Mouse (Mus musculus) heart, postnatal 0 days (tissue): Measurements from ENCODE around the gene Zdhhc19. TPM values are rescaled to one million over a fixed set of nuclear protein-coding genes. Genes with fewer than 3 reads are reported as not detected.
A peak's percentile ranks its signal among the peaks of the same experiment; 100 is the strongest.

Source experiments
- ATAC-seq: fragments of 200-750 bp; cut with Nextera tagmentation; 2 replicates; pipeline ENCODE4 v1.8.0; 2017; ENCODE audit warnings: low read depth, moderate number of reproducible peaks, moderate library complexity; ENCODE audit not compliant: insufficient read depth
- DNase-seq: peaks from one replicate; pipeline ENCODE4 v3.0.0-alpha.2; 2016; ENCODE audit warnings: low spot score
- H3K27ac ChIP-seq: fragments of 300-500 bp; sonication (generic); 2 replicates; pipeline ENCODE4 v1.5.1; 2014; ENCODE audit warnings: low read depth, mild to moderate bottlenecking
- H3K27me3 ChIP-seq: fragments of 300-500 bp; sonication (generic); 2 replicates; pipeline ENCODE4 v1.6.1; 2014; ENCODE audit warnings: low read length, mixed read lengths; ENCODE audit not compliant: control insufficient read depth, insufficient read depth
- H3K36me3 ChIP-seq: fragments of 300-500 bp; sonication (generic); replicated peaks from 2 replicates; pipeline ENCODE4 v1.6.1; 2014; ENCODE audit warnings: low read length, mixed read lengths; ENCODE audit not compliant: control insufficient read depth, insufficient read depth
- H3K4me1 ChIP-seq: fragments of 300-500 bp; sonication (generic); 2 replicates; pipeline ENCODE4 v1.6.1; 2014; ENCODE audit warnings: antibody characterized with exemption; ENCODE audit not compliant: control insufficient read depth, insufficient read depth
- H3K4me2 ChIP-seq: fragments of 300-500 bp; sonication (generic); 2 replicates; pipeline ENCODE4 v1.6.1; 2014; ENCODE audit warnings: low read depth, mild to moderate bottlenecking, low read length, moderate library complexity
- H3K4me3 ChIP-seq: fragments of 300-500 bp; sonication (generic); 2 replicates; pipeline ENCODE4 v1.5.1; 2014; ENCODE audit warnings: low read depth, low read length
- H3K9ac ChIP-seq: fragments of 300-500 bp; sonication (generic); replicated peaks from 2 replicates; pipeline ENCODE4 v1.6.1; 2014; ENCODE audit warnings: low read depth, low read length, mixed read lengths
- H3K9me3 ChIP-seq: fragments of 300-500 bp; sonication (generic); replicated peaks from 2 replicates; pipeline ENCODE4 v1.6.1; 2016; ENCODE audit warnings: low read length; ENCODE audit not compliant: control insufficient read depth
- CTCF ChIP-seq: IDR thresholded peaks from 2 replicates; pipeline ENCODE4 v1.5.1; 2016; ENCODE audit warnings: antibody characterized with exemption, control low read depth, low read depth
- EP300 ChIP-seq: IDR thresholded peaks from 2 replicates; pipeline ENCODE4 v1.6.1; 2016; ENCODE audit warnings: antibody characterized with exemption, low read depth
- WGBS: fragments of 180-500 bp; shearing (Covaris S2); extraction: QIAGEN DNeasy Blood & Tissue Kit; methylation state at CpG from one replicate; pipeline ENCODE4 v1.1.7; 2014; 5-methylcytosine and 5-hydroxymethylcytosine counted together
- polyA plus RNA-seq: library from polyadenylated mRNA; unstranded; fragments of >200 nt; fragmentation: Nextera tagmentation; extraction: Ambion mirVana; gene quantifications from 2 replicates; pipeline ENCODE4 v1.2.1, GENCODE M21; 2015
- total RNA-seq: library from RNA; depleted of rRNA; stranded (reverse); fragments of >200 nt; gene quantifications from 2 replicates; pipeline ENCODE4 v1.2.3, GENCODE M21; 2014; ENCODE audit warnings: low replicate concordance

Zdhhc19 gene
- total and polyA plus RNA-seq, 2 experiments from 2014 or later, result not detected

DNA sequence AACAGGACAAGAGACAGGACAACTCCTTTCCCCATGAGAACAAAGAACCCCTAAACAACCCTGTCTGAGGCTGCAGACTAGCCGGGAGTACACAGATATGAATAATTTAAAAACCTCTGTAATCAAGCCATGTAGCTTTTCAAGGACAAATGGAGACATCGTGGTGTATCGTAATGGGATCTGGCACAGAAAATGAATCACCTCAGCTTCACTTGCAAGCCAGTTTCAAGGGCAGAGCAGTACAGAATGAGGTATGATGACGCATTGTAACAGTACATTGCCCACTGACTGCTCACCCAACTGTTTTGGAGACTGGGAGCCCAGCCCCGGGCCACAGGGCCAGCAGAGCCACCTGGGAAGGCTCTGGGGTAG is 28.2 kb downstream of the Zdhhc19 start:
- no peaks in the 10 kb centered on the region for H3K9me3 ChIP-seq
- 47% methylated on average over 5 of the region's 5 CpGs for WGBS
- 0 out of 2 replicates have a peak overlapping the region, but pooled peaks have one; percentile 13 for H3K9ac ChIP-seq
- DNase-seq (peak; percentile 41), ATAC-seq (peak; percentile 29; the same call in 1 of the 2 replicates)
- no peak overlapping the region for H3K4me2 ChIP-seq
- TF ChIP-seq EP300 (no peak), CTCF (no peak)
- H3K27me3 ChIP-seq, result no peaks in the 10 kb centered on the region
- peak overlapping the region; percentile 78 for H3K27ac ChIP-seq
- no peaks in the 10 kb centered on the region for H3K36me3 ChIP-seq
- H3K4me3 ChIP-seq, result no peak overlapping the region
- peaks cover 17% of the 10 kb centered on the region; the same call in 1 of the 2 replicates for H3K4me1 ChIP-seq

GRCm38 (mm10) chr16:32526906-32527305 is 30.8 kb downstream of the Zdhhc19 start:
- peaks cover 17% of the 10 kb centered on the region; the same call in 1 of the 2 replicates for H3K4me1 ChIP-seq
- ATAC-seq, result no peak
- TF ChIP-seq EP300 (no peak), CTCF (no peak)
- H3K4me3 ChIP-seq, result no peak overlapping the region
- H3K9me3 ChIP-seq, result no peaks in the 10 kb centered on the region
- H3K27me3 ChIP-seq, result no peaks in the 10 kb centered on the region
- H3K27ac ChIP-seq, result no peak overlapping the region
- DNase-seq, result no peak
- no peaks in the 10 kb centered on the region for H3K36me3 ChIP-seq
- H3K9ac ChIP-seq, result no peak overlapping the region
- 55% methylated on average over 7 of the region's 7 CpGs for WGBS
- H3K4me2 ChIP-seq, result no peak overlapping the region

- no peaks in the 10 kb centered on the region for H3K36me3 ChIP-seq
- 79% methylated on average over 18 of the region's 18 CpGs for WGBS
- H3K9ac ChIP-seq, result no peak overlapping the region
- ATAC-seq (no peak), DNase-seq (no peak)
- TF ChIP-seq CTCF (no peak), EP300 (no peak)
- H3K27me3 ChIP-seq, result no peaks in the 10 kb centered on the region
- no peak overlapping the region for H3K27ac ChIP-seq
- H3K4me1 ChIP-seq, result peaks cover 9% of the 10 kb centered on the region
- no peak overlapping the region for H3K4me2 ChIP-seq
- no peaks in the 10 kb centered on the region for H3K9me3 ChIP-seq
- no peak overlapping the region for H3K4me3 ChIP-seq
Measured at GRCm38 (mm10) chr16:32532878-32533826, 37.1 kb downstream of the Zdhhc19 start.

- Histone ChIP-seq H3K27ac (peak overlapping the region; percentile 56), H3K36me3 (no peaks in the 10 kb centered on the region), H3K27me3 (no peaks in the 10 kb centered on the region), H3K4me1 (peaks cover 13% of the 10 kb centered on the region), H3K9me3 (no peaks in the 10 kb centered on the region), H3K4me3 (no peak overlapping the region), H3K4me2 (no peak overlapping the region), H3K9ac (no peak overlapping the region)
- no peak for TF ChIP-seq CTCF
- TF ChIP-seq EP300, result no peak
- DNase-seq (peak; percentile 28), ATAC-seq (peak; percentile 75)
- WGBS, result 21% methylated on average over 5 of the region's 5 CpGs
Measured at GRCm38 (mm10) chr16:32535157-32535751, 39.2 kb downstream of the Zdhhc19 start.

- no peak overlapping the region for H3K27ac ChIP-seq
- TF ChIP-seq EP300 (no peak), CTCF (no peak)
- WGBS, result 51% methylated on average over 5 of the region's 5 CpGs
- H3K9me3 ChIP-seq, result no peaks in the 10 kb centered on the region
- no peak overlapping the region for H3K9ac ChIP-seq
- no peaks in the 10 kb centered on the region for H3K27me3 ChIP-seq
- ATAC-seq (no peak), DNase-seq (no peak)
- H3K4me1 ChIP-seq, result peaks cover 16% of the 10 kb centered on the region
- no peak overlapping the region for H3K4me2 ChIP-seq
- no peak overlapping the region for H3K4me3 ChIP-seq
- H3K36me3 ChIP-seq, result no peaks in the 10 kb centered on the region
Measured at GRCm38 (mm10) chr16:32537867-32538660, 42.0 kb downstream of the Zdhhc19 start.
